Mouse (Mus musculus): ENCODE results near the gene Hoxa6.

- no peak for TF ChIP-seq POLR2A (IDR thresholded peaks at IDR 0.05; ENCODE audit: low read depth, low read length)
- no peak for TF ChIP-seq MEF2A (IDR thresholded peaks at IDR 0.05; ENCODE audit: borderline replicate concordance, low read depth, low read length)
- no peak for TF ChIP-seq PAX5 (IDR thresholded peaks at IDR 0.05; ENCODE audit: low read length)
- no peak for TF ChIP-seq EP300 (IDR thresholded peaks at IDR 0.05; ENCODE audit: low read length)
- TF ChIP-seq CTCF (conservative IDR thresholded peaks at IDR 0.05 in 1 of 2, IDR thresholded peaks at IDR 0.05 in 1 of 2; ENCODE audit: low read depth in 2 of 2, low read length in 2 of 2) = no peak
- no peak for TF ChIP-seq HCFC1 (IDR thresholded peaks at IDR 0.05; ENCODE audit: low read depth, low read length)
- TF ChIP-seq ZNF384 (IDR thresholded peaks at IDR 0.05; ENCODE audit: low read depth, low read length) = no peak
- TF ChIP-seq MAFK (IDR thresholded peaks at IDR 0.05; ENCODE audit: insufficient replicate concordance, low read length) = no peak
- no peak for TF ChIP-seq MAX (IDR thresholded peaks at IDR 0.05; ENCODE audit: low read length)
Observed at GRCm38 (mm10) chr6:52180726-52181125, 27.8 kb downstream of the Hoxa6 start.

Measured in CH12.LX (cell line).